Mouse (Mus musculus): Measurements from ENCODE around the gene Psmd6.

The Psmd6 gene

GRCm38 (mm10) chr14:14064486-14065141 is 56.2 kb downstream of the Psmd6 start:
- DNase-seq (ENCODE audit: inconsistent age in 2 of 2, low spot score in 1 of 2): no peak

- no peak for DNase-seq (ENCODE audit: inconsistent age in 2 of 2, low spot score in 1 of 2)
These were observed 57.4 kb downstream of the Psmd6 start for GRCm38 (mm10) chr14:14063382-14063781.

GRCm38 (mm10) chr14:14062531-14063245 is 58.1 kb downstream of the Psmd6 start:
- DNase-seq (ENCODE audit: inconsistent age in 2 of 2, low spot score in 1 of 2): no peak
